Mouse (Mus musculus): Measurements from ENCODE around the gene Ifit3. TPM values are rescaled to one million over a fixed set of nuclear protein-coding genes. Genes with fewer than 3 reads are reported as not detected.
"Not testable (repeated sequence)": the region's sequence is repeated elsewhere in the genome, so short reads cannot be mapped to it uniquely, and the experiment has no call there.

Ifit3 gene
- 0.65 and 1.1 TPM in 2 replicates for polyA plus RNA-seq (2015; fragmentation: Nextera tagmentation; extraction: Ambion mirVana)

GRCm38 (mm10) chr19:34583126-34583766 lies at the start of gene Ifit3:
TSS of gene Ifit3 (plus strand) at chr19:34583531.
- not testable (repeated sequence) for ATAC-seq (ENCODE audit: insufficient number of reproducible peaks, insufficient read depth, low FRiP score, low TSS enrichment, low read depth); H3K4me1 ChIP-seq; H3K27me3 ChIP-seq; H3K27ac ChIP-seq; H3K9ac ChIP-seq; H3K9me3 ChIP-seq; H3K4me3 ChIP-seq; H3K36me3 ChIP-seq; H3K4me2 ChIP-seq
- 55% methylated on average over 2 of the region's 2 CpGs for WGBS

- H3K9ac ChIP-seq, result no peak overlapping the region
- no peaks in the 10 kb centered on the region for H3K27me3 ChIP-seq
- H3K36me3 ChIP-seq, result no peaks in the 10 kb centered on the region
- no peaks in the 10 kb centered on the region for H3K4me1 ChIP-seq
- no peak overlapping the region for H3K4me2 ChIP-seq
- H3K9me3 ChIP-seq, result no peaks in the 10 kb centered on the region
- 82% methylated on average over 1 of the region's 1 CpGs for WGBS
- no peak overlapping the region for H3K4me3 ChIP-seq
- no peak overlapping the region for H3K27ac ChIP-seq
- ATAC-seq (ENCODE audit: insufficient number of reproducible peaks, insufficient read depth, low FRiP score, low TSS enrichment, low read depth), result no peak
Measured at GRCm38 (mm10) chr19:34539422-34539821, 43.9 kb upstream of the Ifit3 start.

GRCm38 (mm10) chr19:34546211-34546610 lies 37.1 kb upstream of the Ifit3 start:
- WGBS, result 89% methylated on average over 4 of the region's 4 CpGs
- ATAC-seq (ENCODE audit: insufficient number of reproducible peaks, insufficient read depth, low FRiP score, low TSS enrichment, low read depth), result no peak

GRCm38 (mm10) chr19:34547976-34548375 lies 35.4 kb upstream of the Ifit3 start:
- no peak for ATAC-seq (ENCODE audit: insufficient number of reproducible peaks, insufficient read depth, low FRiP score, low TSS enrichment, low read depth)
- WGBS, result 28% methylated on average over 7 of the region's 7 CpGs

More at GRCm38 (mm10) chr19:34546211-34546610, 37.1 kb upstream of the Ifit3 start:
- H3K36me3 ChIP-seq, result no peaks in the 10 kb centered on the region
- no peak overlapping the region for H3K4me3 ChIP-seq
- no peaks in the 10 kb centered on the region for H3K27me3 ChIP-seq
- H3K9me3 ChIP-seq, result no peaks in the 10 kb centered on the region
- no peaks in the 10 kb centered on the region for H3K4me1 ChIP-seq
- no peak overlapping the region for H3K27ac ChIP-seq
- H3K9ac ChIP-seq, result no peak overlapping the region
- no peak overlapping the region for H3K4me2 ChIP-seq

GRCm38 (mm10) chr19:34550205-34550533 lies 33.2 kb upstream of the Ifit3 start:
- 34% methylated on average over 4 of the region's 4 CpGs for WGBS
- ATAC-seq (ENCODE audit: insufficient number of reproducible peaks, insufficient read depth, low FRiP score, low TSS enrichment, low read depth), result no peak
- no peak overlapping the region; the same call in 1 of the 2 replicates for H3K27ac ChIP-seq

More at GRCm38 (mm10) chr19:34547976-34548375, 35.4 kb upstream of the Ifit3 start:
- Histone ChIP-seq H3K27ac (no peak overlapping the region), H3K36me3 (no peaks in the 10 kb centered on the region), H3K9me3 (no peaks in the 10 kb centered on the region), H3K9ac (no peak overlapping the region), H3K4me2 (no peak overlapping the region), H3K4me1 (peaks cover 9% of the 10 kb centered on the region), H3K4me3 (no peak overlapping the region), H3K27me3 (no peaks in the 10 kb centered on the region)

GRCm38 (mm10) chr19:34550534-34551223 lies 32.7 kb upstream of the Ifit3 start, which contains the start of gene Ifit2:
TSS of gene Ifit2 (plus strand) at chr19:34550694.
- WGBS, result 1% methylated on average over 22 of the region's 22 CpGs
- peak within 1 kb of the TSS; percentile 69; the same call in 1 of the 2 replicates for H3K27ac ChIP-seq

More at GRCm38 (mm10) chr19:34550205-34550533, 33.2 kb upstream of the Ifit3 start:
- H3K9me3 ChIP-seq, result no peaks in the 10 kb centered on the region
- H3K4me2 ChIP-seq, result peak overlapping the region; percentile 66
- H3K4me1 ChIP-seq, result peaks cover 21% of the 10 kb centered on the region
- H3K36me3 ChIP-seq, result no peaks in the 10 kb centered on the region
- no peaks in the 10 kb centered on the region for H3K27me3 ChIP-seq
- 0 out of 2 replicates have a peak overlapping the region, but pooled peaks have one; percentile 52 for H3K9ac ChIP-seq
- H3K4me3 ChIP-seq, result peak overlapping the region; percentile 53

GRCm38 (mm10) chr19:34551981-34552380 lies 31.4 kb upstream of the Ifit3 start:
- Histone ChIP-seq H3K27me3 (no peaks in the 10 kb centered on the region), H3K9ac (no peak overlapping the region), H3K4me2 (peak overlapping the region; percentile 47), H3K9me3 (no peaks in the 10 kb centered on the region), H3K36me3 (no peaks in the 10 kb centered on the region), H3K4me3 (peak overlapping the region; percentile 19), H3K4me1 (peaks cover 21% of the 10 kb centered on the region), H3K27ac (peak overlapping the region; percentile 3; the same call in 1 of the 2 replicates)
- ATAC-seq (ENCODE audit: insufficient number of reproducible peaks, insufficient read depth, low FRiP score, low TSS enrichment, low read depth), result no peak
- WGBS, result 50% methylated on average over 5 of the region's 5 CpGs

More at GRCm38 (mm10) chr19:34550534-34551223, 32.7 kb upstream of the Ifit3 start, which contains the start of gene Ifit2:
- no peaks in the 10 kb centered on the region for H3K27me3 ChIP-seq
- H3K36me3 ChIP-seq, result no peaks in the 10 kb centered on the region
- peak within 1 kb of the TSS; percentile 66 for H3K4me2 ChIP-seq
- peak; percentile 85 for ATAC-seq (ENCODE audit: insufficient number of reproducible peaks, insufficient read depth, low FRiP score, low TSS enrichment, low read depth)
- H3K9me3 ChIP-seq, result no peaks in the 10 kb centered on the region
- H3K4me1 ChIP-seq, result peaks cover 21% of the 10 kb centered on the region
- peak within 1 kb of the TSS; percentile 52 for H3K9ac ChIP-seq
- H3K4me3 ChIP-seq, result peak within 1 kb of the TSS; percentile 53

- ATAC-seq (ENCODE audit: insufficient number of reproducible peaks, insufficient read depth, low FRiP score, low TSS enrichment, low read depth), result no peak
- Histone ChIP-seq H3K27me3 (no peaks in the 10 kb centered on the region), H3K36me3 (no peaks in the 10 kb centered on the region), H3K4me2 (peak overlapping the region; percentile 47), H3K9ac (no peak overlapping the region), H3K4me3 (no peak overlapping the region), H3K9me3 (no peaks in the 10 kb centered on the region), H3K27ac (peak overlapping the region; percentile 3; the same call in 1 of the 2 replicates), H3K4me1 (peaks cover 21% of the 10 kb centered on the region)
- WGBS, result 26% methylated on average over 6 of the region's 6 CpGs
Measured at GRCm38 (mm10) chr19:34553021-34553420, 30.3 kb upstream of the Ifit3 start.

GRCm38 (mm10) chr19:34553522-34553921 lies 29.8 kb upstream of the Ifit3 start:
- peak overlapping the region; percentile 47 for H3K4me2 ChIP-seq
- ATAC-seq (ENCODE audit: insufficient number of reproducible peaks, insufficient read depth, low FRiP score, low TSS enrichment, low read depth), result no peak
- H3K4me3 ChIP-seq, result no peak overlapping the region
- no peak overlapping the region for H3K9ac ChIP-seq
- peaks cover 21% of the 10 kb centered on the region for H3K4me1 ChIP-seq
- no peaks in the 10 kb centered on the region for H3K9me3 ChIP-seq
- no peaks in the 10 kb centered on the region for H3K36me3 ChIP-seq
- H3K27ac ChIP-seq, result peak overlapping the region; percentile 3; the same call in 1 of the 2 replicates
- H3K27me3 ChIP-seq, result no peaks in the 10 kb centered on the region
- WGBS, result 33% methylated on average over 3 of the region's 3 CpGs

GRCm38 (mm10) chr19:34554061-34554460 lies 29.3 kb upstream of the Ifit3 start:
- no peaks in the 10 kb centered on the region for H3K36me3 ChIP-seq
- no peaks in the 10 kb centered on the region for H3K27me3 ChIP-seq
- H3K4me1 ChIP-seq, result peaks cover 21% of the 10 kb centered on the region
- H3K9me3 ChIP-seq, result no peaks in the 10 kb centered on the region
- H3K4me2 ChIP-seq, result no peak overlapping the region
- H3K4me3 ChIP-seq, result no peak overlapping the region
- ATAC-seq (ENCODE audit: insufficient number of reproducible peaks, insufficient read depth, low FRiP score, low TSS enrichment, low read depth), result no peak
- no peak overlapping the region for H3K27ac ChIP-seq
- no peak overlapping the region for H3K9ac ChIP-seq

GRCm38 (mm10) chr19:34556621-34557020 lies 26.7 kb upstream of the Ifit3 start:
- Histone ChIP-seq H3K9me3 (no peaks in the 10 kb centered on the region), H3K4me2 (no peak overlapping the region), H3K27ac (no peak overlapping the region), H3K4me1 (peaks cover 20% of the 10 kb centered on the region), H3K4me3 (no peak overlapping the region), H3K36me3 (no peaks in the 10 kb centered on the region), H3K27me3 (no peaks in the 10 kb centered on the region), H3K9ac (no peak overlapping the region)
- no peak for ATAC-seq (ENCODE audit: insufficient number of reproducible peaks, insufficient read depth, low FRiP score, low TSS enrichment, low read depth)
- 81% methylated on average over 3 of the region's 3 CpGs for WGBS

- no peaks in the 10 kb centered on the region for H3K36me3 ChIP-seq
- no peaks in the 10 kb centered on the region for H3K4me1 ChIP-seq
- H3K27ac ChIP-seq, result no peak overlapping the region
- H3K4me3 ChIP-seq, result no peak overlapping the region
- ATAC-seq (ENCODE audit: insufficient number of reproducible peaks, insufficient read depth, low FRiP score, low TSS enrichment, low read depth), result no peak
- H3K27me3 ChIP-seq, result no peaks in the 10 kb centered on the region
- H3K9ac ChIP-seq, result no peak overlapping the region
- no peaks in the 10 kb centered on the region for H3K9me3 ChIP-seq
- H3K4me2 ChIP-seq, result no peak overlapping the region
Measured at GRCm38 (mm10) chr19:34562556-34562955, 20.8 kb upstream of the Ifit3 start.
